10 mouse cellular contexts compared by ENCODE assay signal in genomic region chr2:176798785-176799184, GRCm38 (mm10). TPM values are rescaled to one million over a fixed set of nuclear protein-coding genes. Genes with fewer than 3 reads are reported as not detected.
DNase-seq lines count a peak whose midpoint lies in the region; ATAC-seq and TF ChIP-seq lines count a peak whose summit lies in the region.
"Not testable (repeated sequence)": the region's sequence is repeated elsewhere in the genome, so short reads cannot be mapped to it uniquely, and the experiment has no call there.
"Had no signal": no experiment of that assay in that cellular context is flagged by ENCODE, and none has a peak within 500 bp of the region (broad histone marks: within the 10 kb centered on the region; RNA-seq: fewer than 3 reads in every experiment).

No protein-coding gene starts in this region.

- not testable (repeated sequence) for H3K27me3 ChIP-seq in embryonic facial prominence, embryonic 14.5 days (replicated peaks; ENCODE audit: control insufficient read depth, insufficient read depth, low read length); heart, embryonic 10.5 days (ENCODE audit: insufficient read depth, poor library complexity, severe bottlenecking); hindbrain, postnatal 0 days (ENCODE audit: insufficient read depth, low read length); limb, embryonic 12.5 days; lung, postnatal 0 days (replicated peaks; ENCODE audit: insufficient read depth, low read length); neural tube, embryonic 13.5 days

- DNase-seq in R1 (ENCODE audit: low read depth, low spot score) = peak; percentile 1
- not testable (repeated sequence) for DNase-seq in embryonic facial prominence, embryonic 14.5 days (ENCODE audit: low spot score); heart, embryonic 10.5 days (ENCODE audit: low spot score); hindbrain, postnatal 0 days (ENCODE audit: low spot score); lung, postnatal 0 days (ENCODE audit: low spot score)

- H3K27ac ChIP-seq in embryonic facial prominence, embryonic 14.5 days (replicated peaks; ENCODE audit: low read depth, low read length); heart, embryonic 10.5 days; hindbrain, postnatal 0 days; limb, embryonic 12.5 days; lung, postnatal 0 days (ENCODE audit: low read length); neural tube, embryonic 13.5 days (replicated peaks): not testable (repeated sequence)

- peak overlapping the region; percentile 37 for H3K4me2 ChIP-seq in embryonic facial prominence, embryonic 14.5 days (ENCODE audit: low read depth, low read length)
- peak overlapping the region; percentile 31; the same call in 1 of the 2 replicates for H3K4me2 ChIP-seq in hindbrain, postnatal 0 days (ENCODE audit: low read depth, low read length)
- peak overlapping the region; percentile 43 for H3K4me2 ChIP-seq in limb, embryonic 12.5 days
- peak overlapping the region; percentile 40; the same call in 1 of the 2 replicates for H3K4me2 ChIP-seq in lung, postnatal 0 days (replicated peaks; ENCODE audit: low read depth, low read length)
- H3K4me2 ChIP-seq in neural tube, embryonic 13.5 days = peak overlapping the region; percentile 48

- not testable (repeated sequence) for H3K4me1 ChIP-seq in embryonic facial prominence, embryonic 14.5 days (ENCODE audit: control insufficient read depth, insufficient read depth, low read length); heart, embryonic 10.5 days; hindbrain, postnatal 0 days (ENCODE audit: insufficient read depth, low read length); limb, embryonic 12.5 days (replicated peaks); lung, postnatal 0 days (ENCODE audit: insufficient read depth, low read depth, low read length); neural tube, embryonic 13.5 days (replicated peaks)

- H3K9me3 ChIP-seq in embryonic facial prominence, embryonic 14.5 days (ENCODE audit: control insufficient read depth, low read length); heart, embryonic 10.5 days; hindbrain, postnatal 0 days (ENCODE audit: low read length); limb, embryonic 12.5 days; lung, postnatal 0 days (ENCODE audit: low read length); neural tube, embryonic 13.5 days: not testable (repeated sequence)

- not testable (repeated sequence) for ATAC-seq in embryonic facial prominence, embryonic 14.5 days (ENCODE audit: low read depth); hindbrain, postnatal 0 days; limb, embryonic 12.5 days (ENCODE audit: insufficient number of reproducible peaks, insufficient read depth, low FRiP score, low TSS enrichment, low read depth); lung, postnatal 0 days; neural tube, embryonic 13.5 days (ENCODE audit: low read depth)

- H3K36me3 ChIP-seq in embryonic facial prominence, embryonic 14.5 days (ENCODE audit: control insufficient read depth, insufficient read depth, low read length); heart, embryonic 10.5 days; hindbrain, postnatal 0 days (ENCODE audit: insufficient read depth, low read length); limb, embryonic 12.5 days; lung, postnatal 0 days (ENCODE audit: insufficient read depth, low read length); neural tube, embryonic 13.5 days: not testable (repeated sequence)

- not testable (repeated sequence) for TF ChIP-seq EP300 in lung, postnatal 0 days (IDR thresholded peaks at IDR 0.05)

- not testable (repeated sequence) for TF ChIP-seq CTCF in hindbrain, postnatal 0 days (IDR thresholded peaks at IDR 0.05; ENCODE audit: low read depth); lung, postnatal 0 days (IDR thresholded peaks at IDR 0.05)

- peak overlapping the region; percentile 37 for H3K4me3 ChIP-seq in embryonic facial prominence, embryonic 14.5 days (ENCODE audit: low read depth, low read length)
- peak overlapping the region; percentile 57 for H3K4me3 ChIP-seq in heart, embryonic 10.5 days
- peak overlapping the region; percentile 32 for H3K4me3 ChIP-seq in hindbrain, postnatal 0 days (ENCODE audit: low read length)
- H3K4me3 ChIP-seq in limb, embryonic 12.5 days (replicated peaks) = peak overlapping the region; percentile 46
- peak overlapping the region; percentile 27 for H3K4me3 ChIP-seq in lung, postnatal 0 days (ENCODE audit: low read depth, low read length)
- peak overlapping the region; percentile 42 for H3K4me3 ChIP-seq in neural tube, embryonic 13.5 days

- peak overlapping the region; percentile 49; the same call in 1 of the 2 replicates for H3K9ac ChIP-seq in embryonic facial prominence, embryonic 14.5 days (ENCODE audit: low read depth, low read length)
- H3K9ac ChIP-seq in hindbrain, postnatal 0 days (replicated peaks; ENCODE audit: low read length); lung, postnatal 0 days (replicated peaks; ENCODE audit: low read depth): not testable (repeated sequence)
- peak overlapping the region; percentile 54; the same call in 1 of the 2 replicates for H3K9ac ChIP-seq in limb, embryonic 12.5 days (replicated peaks)
- peak overlapping the region; percentile 57; the same call in 1 of the 2 replicates for H3K9ac ChIP-seq in neural tube, embryonic 13.5 days

- 20% methylated on average over 12 of the region's 15 CpGs for WGBS in embryonic facial prominence, embryonic 14.5 days
- WGBS in heart, embryonic 10.5 days = 13% methylated on average over 14 of the region's 15 CpGs
- WGBS in hindbrain, postnatal 0 days = 24% methylated on average over 13 of the region's 15 CpGs
- 22% methylated on average over 15 of the region's 15 CpGs for WGBS in limb, embryonic 12.5 days
- 15% methylated on average over 11 of the region's 15 CpGs for WGBS in lung, postnatal 0 days
- 24% methylated on average over 15 of the region's 15 CpGs for WGBS in neural tube, embryonic 13.5 days

RNA-seq across cellular contexts. Expression of gene Gm14295, which starts 0.4 kb away (rescaled TPM):
- polyA plus RNA-seq in embryonic facial prominence, embryonic 14.5 days (2014; fragmentation: Nextera tagmentation; extraction: Ambion mirVana) = 20.7 and 25.8 TPM in 2 replicates
- 17.0 and 18.9 TPM in 2 replicates for polyA plus RNA-seq in heart, embryonic 10.5 days (2016; fragmentation: Nextera tagmentation; extraction: Ambion mirVana)
- total RNA-seq in hindbrain, postnatal 0 days (2014; rRNA removed) = 9.4 and 9.6 TPM in 2 replicates
- polyA plus RNA-seq in hindbrain, postnatal 0 days (2015; fragmentation: Nextera tagmentation; extraction: Ambion mirVana) = 20.2 and 22.5 TPM in 2 replicates
- 12.0 and 14.1 TPM in 2 replicates for polyA plus RNA-seq in limb, embryonic 12.5 days (2016; fragmentation: Nextera tagmentation; extraction: Ambion mirVana)
- polyA plus RNA-seq in lung, postnatal 0 days (2015; fragmentation: Nextera tagmentation; extraction: Ambion mirVana) = 9.0 and 11.7 TPM in 2 replicates
- 11.1 and 12.4 TPM in 2 replicates for polyA plus RNA-seq in neural tube, embryonic 13.5 days (2015; fragmentation: Nextera tagmentation; extraction: Ambion mirVana)

RNA-seq across cellular contexts. Expression of gene Gm14408, which starts 32.2 kb away (rescaled TPM):
- polyA plus RNA-seq in embryonic facial prominence, embryonic 14.5 days (2014; fragmentation: Nextera tagmentation; extraction: Ambion mirVana) = not detected in 2 replicates
- not detected in 2 replicates for polyA plus RNA-seq in heart, embryonic 10.5 days (2016; fragmentation: Nextera tagmentation; extraction: Ambion mirVana)
- not detected in 2 replicates for total RNA-seq in hindbrain, postnatal 0 days (2014; rRNA removed)
- polyA plus RNA-seq in hindbrain, postnatal 0 days (2015; fragmentation: Nextera tagmentation; extraction: Ambion mirVana) = not detected in 2 replicates
- polyA plus RNA-seq in limb, embryonic 12.5 days (2016; fragmentation: Nextera tagmentation; extraction: Ambion mirVana) = not detected in 2 replicates
- not detected in 2 replicates for polyA plus RNA-seq in lung, postnatal 0 days (2015; fragmentation: Nextera tagmentation; extraction: Ambion mirVana)
- polyA plus RNA-seq in neural tube, embryonic 13.5 days (2015; fragmentation: Nextera tagmentation; extraction: Ambion mirVana) = not detected in 2 replicates
- total RNA-seq: adrenal gland, postnatal 36 days; heart, adult 18-20 months had no signal
- polyA plus RNA-seq: Patski had no signal
